In genomic region chr17:29258025-29258558, GRCm38 (mm10) we compare ENCODE assay signal across 11 mouse cellular contexts. TPM values are rescaled to one million over a fixed set of nuclear protein-coding genes. Genes with fewer than 3 reads are reported as not detected.
DNase-seq lines count a peak whose midpoint lies in the region; ATAC-seq and TF ChIP-seq lines count a peak whose summit lies in the region.
"Had no signal": no experiment of that assay in that cellular context is flagged by ENCODE, and none has a peak within 500 bp of the region (broad histone marks: within the 10 kb centered on the region; RNA-seq: fewer than 3 reads in every experiment).

No protein-coding gene starts in this region.

- 79% methylated on average over 10 of the region's 10 CpGs for WGBS in heart, embryonic 12.5 days
- WGBS in lung, embryonic 15.5 days, result 56% methylated on average over 10 of the region's 10 CpGs
- WGBS in lung, adult 2 months, result 64% methylated on average over 10 of the region's 10 CpGs
- WGBS in embryonic facial prominence, embryonic 13.5 days, result 70% methylated on average over 10 of the region's 10 CpGs
- WGBS in stomach, postnatal 0 days, result 66% methylated on average over 10 of the region's 10 CpGs

- H3K9ac ChIP-seq in heart, embryonic 12.5 days, result peak overlapping the region; percentile 47; the same call in 1 of the 2 replicates
- H3K9ac ChIP-seq in lung, embryonic 15.5 days, result no peak overlapping the region
- peak overlapping the region; percentile 40; the same call in 1 of the 2 replicates for H3K9ac ChIP-seq in embryonic facial prominence, embryonic 13.5 days
- H3K9ac ChIP-seq in stomach, postnatal 0 days (ENCODE audit: low read length), result 0 out of 2 replicates have a peak overlapping the region, but pooled peaks have one; percentile 35

- no peak for DNase-seq in heart, postnatal 25 days (ENCODE audit: low spot score)
- no peak for DNase-seq in lung, adult 2 months
- peak; percentile 67 for DNase-seq in stomach, postnatal 0 days (ENCODE audit: low spot score)
- DNase-seq in spleen, adult 18-20 months, result no peak
- DNase-seq: cerebellum, postnatal 14 days had no signal

- no peaks in the 10 kb centered on the region for H3K27me3 ChIP-seq in heart, embryonic 12.5 days (replicated peaks)
- H3K27me3 ChIP-seq in lung, embryonic 15.5 days, result no peaks in the 10 kb centered on the region
- no peaks in the 10 kb centered on the region for H3K27me3 ChIP-seq in embryonic facial prominence, embryonic 13.5 days
- no peaks in the 10 kb centered on the region for H3K27me3 ChIP-seq in stomach, postnatal 0 days (ENCODE audit: control insufficient read depth, insufficient read depth, low read length)
- H3K27me3 ChIP-seq: CH12.LX had no signal

- ATAC-seq in heart, embryonic 12.5 days (ENCODE audit: insufficient number of reproducible peaks, low FRiP score), result no peak
- ATAC-seq in lung, embryonic 15.5 days (ENCODE audit: borderline replicate concordance, extremely low read depth, low FRiP score, low TSS enrichment), result no peak; the same call in 1 of the 2 replicates
- no peak for ATAC-seq in embryonic facial prominence, embryonic 13.5 days (ENCODE audit: insufficient number of reproducible peaks, insufficient read depth, low FRiP score, low TSS enrichment, low read depth)
- peak; percentile 74 for ATAC-seq in stomach, postnatal 0 days (ENCODE audit: low FRiP score, low TSS enrichment)

- H3K4me1 ChIP-seq in heart, embryonic 12.5 days (replicated peaks), result peaks cover 83% of the 10 kb centered on the region
- peaks cover 67% of the 10 kb centered on the region for H3K4me1 ChIP-seq in lung, embryonic 15.5 days
- H3K4me1 ChIP-seq in lung, adult 2 months (ENCODE audit: control insufficient read depth, insufficient read depth, low read length), result peaks cover 3% of the 10 kb centered on the region; the same call in 1 of the 2 replicates
- H3K4me1 ChIP-seq in embryonic facial prominence, embryonic 13.5 days, result peaks cover 35% of the 10 kb centered on the region
- H3K4me1 ChIP-seq in stomach, postnatal 0 days (replicated peaks; ENCODE audit: control insufficient read depth, insufficient read depth), result no peaks in the 10 kb centered on the region; the same call in 1 of the 2 replicates

- H3K9me3 ChIP-seq in heart, embryonic 12.5 days (replicated peaks), result no peaks in the 10 kb centered on the region
- H3K9me3 ChIP-seq in lung, embryonic 15.5 days, result no peaks in the 10 kb centered on the region
- H3K9me3 ChIP-seq in embryonic facial prominence, embryonic 13.5 days, result no peaks in the 10 kb centered on the region
- no peaks in the 10 kb centered on the region for H3K9me3 ChIP-seq in stomach, postnatal 0 days (ENCODE audit: control insufficient read depth, low read length)

- TF ChIP-seq POLR2A in lung, adult 2 months (IDR thresholded peaks at IDR 0.05; ENCODE audit: borderline replicate concordance, extremely low read depth, low read depth, low read length), result no peak

- no peak overlapping the region for H3K4me2 ChIP-seq in heart, embryonic 12.5 days
- no peak overlapping the region for H3K4me2 ChIP-seq in lung, embryonic 15.5 days
- H3K4me2 ChIP-seq in embryonic facial prominence, embryonic 13.5 days, result no peak overlapping the region
- H3K4me2 ChIP-seq in stomach, postnatal 0 days (replicated peaks; ENCODE audit: low read depth), result no peak overlapping the region

- no peak overlapping the region for H3K4me3 ChIP-seq in heart, embryonic 12.5 days
- no peak overlapping the region for H3K4me3 ChIP-seq in lung, embryonic 15.5 days
- no peak overlapping the region for H3K4me3 ChIP-seq in lung, adult 2 months (replicated peaks; ENCODE audit: extremely low read depth, low read depth, low read length)
- no peak overlapping the region for H3K4me3 ChIP-seq in embryonic facial prominence, embryonic 13.5 days
- no peak overlapping the region for H3K4me3 ChIP-seq in stomach, postnatal 0 days (ENCODE audit: low read depth, low read length)
- H3K4me3 ChIP-seq: layer of hippocampus, adult 2 months had no signal

- TF ChIP-seq EP300 in stomach, postnatal 0 days (optimal IDR thresholded peaks at IDR 0.05), result no peak

- intact Hi-C loops in heart, postnatal 25 days (cut with DNase I), result loop anchor here (2.0 kb wide), 1 partner anchor 113 kb away; no protein-coding TSS in a partner anchor

- peak overlapping the region; percentile 90 for H3K27ac ChIP-seq in heart, embryonic 12.5 days (ENCODE audit: poor library complexity, severe bottlenecking)
- peak overlapping the region; percentile 67 for H3K27ac ChIP-seq in lung, embryonic 15.5 days
- H3K27ac ChIP-seq in embryonic facial prominence, embryonic 13.5 days, result no peak overlapping the region
- peak overlapping the region; percentile 74; the same call in 1 of the 2 replicates for H3K27ac ChIP-seq in stomach, postnatal 0 days (replicated peaks)
- H3K27ac ChIP-seq: layer of hippocampus, adult 2 months; macrophage had no signal

- TF ChIP-seq CTCF in lung, adult 2 months (IDR thresholded peaks at IDR 0.05; ENCODE audit: insufficient read depth, low read length), result no peak
- TF ChIP-seq CTCF in stomach, postnatal 0 days (IDR thresholded peaks at IDR 0.05; ENCODE audit: low read depth), result no peak

- H3K36me3 ChIP-seq in heart, embryonic 12.5 days, result peaks cover 67% of the 10 kb centered on the region
- peaks cover 44% of the 10 kb centered on the region for H3K36me3 ChIP-seq in lung, embryonic 15.5 days
- H3K36me3 ChIP-seq in embryonic facial prominence, embryonic 13.5 days, result peaks cover 74% of the 10 kb centered on the region
- 0 out of 2 replicates have a peak, but pooled peaks cover 11% of the 10 kb centered on the region for H3K36me3 ChIP-seq in stomach, postnatal 0 days (ENCODE audit: control insufficient read depth, insufficient read depth, low read length)

RNA-seq across cellular contexts. Expression of gene Ppil1, which starts 5.9 kb away (rescaled TPM):
- 101 and 112 TPM in 2 replicates for polyA plus RNA-seq in heart, embryonic 12.5 days (2016; fragmentation: Nextera tagmentation; extraction: Ambion mirVana)
- 10 to 100 TPM; 29.0 to 29.6 TPM for total RNA-seq in heart, postnatal 25 days (2021)
- 169 and 174 TPM in 2 replicates for polyA plus RNA-seq in lung, embryonic 15.5 days (2015; fragmentation: Nextera tagmentation; extraction: Ambion mirVana)
- polyA plus RNA-seq in lung, adult 2 months (2012; rRNA removed), result 18.7 and 20.7 TPM in 2 replicates
- 149 and 162 TPM in 2 replicates for polyA plus RNA-seq in embryonic facial prominence, embryonic 13.5 days (2015; fragmentation: Nextera tagmentation; extraction: Ambion mirVana)
- polyA plus RNA-seq in stomach, postnatal 0 days (2015; fragmentation: Nextera tagmentation; extraction: Ambion mirVana), result 64.6 and 65.9 TPM in 2 replicates

RNA-seq across cellular contexts. Expression of gene BC004004, which starts 10.5 kb away (rescaled TPM):
- 80.0 and 87.6 TPM in 2 replicates for polyA plus RNA-seq in heart, embryonic 12.5 days (2016; fragmentation: Nextera tagmentation; extraction: Ambion mirVana)
- 100 to 1,000 TPM; 192 to 222 TPM for total RNA-seq in heart, postnatal 25 days (2021)
- 79.2 and 83.2 TPM in 2 replicates for polyA plus RNA-seq in lung, embryonic 15.5 days (2015; fragmentation: Nextera tagmentation; extraction: Ambion mirVana)
- 56.5 and 70.8 TPM in 2 replicates for polyA plus RNA-seq in lung, adult 2 months (2012; rRNA removed)
- polyA plus RNA-seq in embryonic facial prominence, embryonic 13.5 days (2015; fragmentation: Nextera tagmentation; extraction: Ambion mirVana), result 66.7 and 71.3 TPM in 2 replicates
- polyA plus RNA-seq in stomach, postnatal 0 days (2015; fragmentation: Nextera tagmentation; extraction: Ambion mirVana), result 91.2 and 97.2 TPM in 2 replicates

RNA-seq across cellular contexts. Expression of gene Cpne5, which starts 20.1 kb away (rescaled TPM):
- 20.4 and 24.1 TPM in 2 replicates for polyA plus RNA-seq in heart, embryonic 12.5 days (2016; fragmentation: Nextera tagmentation; extraction: Ambion mirVana)
- 1 to 10 TPM; 5.1 to 5.6 TPM for total RNA-seq in heart, postnatal 25 days (2021)
- polyA plus RNA-seq in lung, embryonic 15.5 days (2015; fragmentation: Nextera tagmentation; extraction: Ambion mirVana), result 3.9 and 5.1 TPM in 2 replicates
- 13.6 and 15.7 TPM in 2 replicates for polyA plus RNA-seq in lung, adult 2 months (2012; rRNA removed)
- polyA plus RNA-seq in embryonic facial prominence, embryonic 13.5 days (2015; fragmentation: Nextera tagmentation; extraction: Ambion mirVana), result 28.1 and 36.0 TPM in 2 replicates
- polyA plus RNA-seq in stomach, postnatal 0 days (2015; fragmentation: Nextera tagmentation; extraction: Ambion mirVana), result 4.8 and 5.3 TPM in 2 replicates
- polyA plus RNA-seq: macrophage had no signal

RNA-seq across cellular contexts. Expression of gene Pi16, which starts 59.4 kb away (rescaled TPM):
- 4.0 and 4.5 TPM in 2 replicates for polyA plus RNA-seq in heart, embryonic 12.5 days (2016; fragmentation: Nextera tagmentation; extraction: Ambion mirVana)
- 10 to 100 TPM; 32.6 to 45.8 TPM for total RNA-seq in heart, postnatal 25 days (2021)
- polyA plus RNA-seq in lung, embryonic 15.5 days (2015; fragmentation: Nextera tagmentation; extraction: Ambion mirVana), result 1.9 and 2.4 TPM in 2 replicates
- polyA plus RNA-seq in lung, adult 2 months (2012; rRNA removed), result 46.8 and 47.3 TPM in 2 replicates
- polyA plus RNA-seq in embryonic facial prominence, embryonic 13.5 days (2015; fragmentation: Nextera tagmentation; extraction: Ambion mirVana), result 0.23 and 0.27 TPM in 2 replicates
- polyA plus RNA-seq in stomach, postnatal 0 days (2015; fragmentation: Nextera tagmentation; extraction: Ambion mirVana), result 1.3 TPM in 2 replicates
